Mouse (Mus musculus) kidney, embryonic 16.5 days (tissue): ENCODE measurements around the gene Cpd. TPM values are rescaled to one million over a fixed set of nuclear protein-coding genes. Genes with fewer than 3 reads are reported as not detected.

Experiments
- ATAC-seq: fragments of 200-750 bp; cut with Nextera tagmentation; 2 replicates; pipeline ENCODE4 v1.8.0; 2017; ENCODE audit warnings: moderate TSS enrichment; ENCODE audit not compliant: low FRiP score, low TSS enrichment
- H3K27ac ChIP-seq: fragments of 300-500 bp; sonication (generic); 2 replicates; pipeline ENCODE4 v1.5.1; 2014; ENCODE audit warnings: low read length
- H3K27me3 ChIP-seq: fragments of 300-500 bp; sonication (generic); 2 replicates; pipeline ENCODE4 v1.6.1; 2014; ENCODE audit warnings: low read length, control low read depth, mixed read lengths; ENCODE audit not compliant: insufficient read depth
- H3K36me3 ChIP-seq: fragments of 300-500 bp; sonication (generic); 2 replicates; pipeline ENCODE4 v1.6.1; 2014; ENCODE audit warnings: low read length, control low read depth, mixed read lengths; ENCODE audit not compliant: insufficient read depth
- H3K4me1 ChIP-seq: fragments of 300-500 bp; sonication (generic); 2 replicates; pipeline ENCODE4 v1.6.1; 2014; ENCODE audit warnings: low read length, control low read depth, mixed read lengths; ENCODE audit not compliant: insufficient read depth
- H3K4me2 ChIP-seq: fragments of 300-500 bp; sonication (generic); replicated peaks from 2 replicates; pipeline ENCODE4 v1.6.1; 2014; ENCODE audit warnings: low read depth, low read length
- H3K4me3 ChIP-seq: fragments of 300-500 bp; sonication (generic); 2 replicates; pipeline ENCODE4 v1.5.1; 2014; ENCODE audit warnings: mild to moderate bottlenecking, low read length
- H3K9ac ChIP-seq: fragments of 300-500 bp; sonication (generic); replicated peaks from 2 replicates; pipeline ENCODE4 v1.6.1; 2014; ENCODE audit warnings: low read length
- H3K9me3 ChIP-seq: fragments of 300-500 bp; sonication (generic); 2 replicates; pipeline ENCODE4 v1.6.1; 2016; ENCODE audit warnings: low read length, control low read depth
- WGBS: fragments of 180-500 bp; shearing (Covaris S2); extraction: QIAGEN DNeasy Blood & Tissue Kit; methylation state at CpG from one replicate; pipeline ENCODE4 v1.1.7; 2014; 5-methylcytosine and 5-hydroxymethylcytosine counted together
- polyA plus RNA-seq: library from polyadenylated mRNA; unstranded; fragments of >200 nt; fragmentation: Nextera tagmentation; extraction: Ambion mirVana; gene quantifications from 2 replicates; pipeline ENCODE4 v1.2.1, GENCODE M21; 2015

Cpd gene
- polyA plus RNA-seq, 1 experiment from 2014 or later = 13.9 TPM

DNA sequence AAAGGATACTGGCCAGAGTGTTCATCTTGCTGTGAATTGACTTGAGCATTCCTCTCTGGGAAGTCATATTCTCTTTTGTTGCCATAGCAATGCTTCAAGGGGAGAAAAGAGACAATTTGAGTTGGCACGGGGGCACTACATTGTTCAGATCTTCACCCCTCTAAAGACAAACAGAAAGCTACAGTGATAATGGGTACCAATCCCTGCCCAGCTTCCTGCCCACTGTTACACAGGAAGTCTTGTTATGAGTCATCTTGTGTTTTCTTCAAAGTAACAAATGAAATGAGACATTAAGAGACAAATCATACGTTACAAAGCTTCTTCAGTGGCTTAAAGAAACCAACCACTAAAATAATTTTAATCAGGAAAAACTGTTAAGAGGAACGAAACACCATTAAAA, 112.3 kb downstream of the Cpd start:
- Histone ChIP-seq H3K36me3 (peaks cover 31% of the 10 kb centered on the region), H3K9ac (no peak overlapping the region), H3K4me2 (no peak overlapping the region), H3K4me3 (no peak overlapping the region), H3K4me1 (no peaks in the 10 kb centered on the region), H3K27ac (no peak overlapping the region), H3K9me3 (no peaks in the 10 kb centered on the region), H3K27me3 (no peaks in the 10 kb centered on the region)
- no peak for ATAC-seq
- 68% methylated on average over 3 of the region's 3 CpGs for WGBS

DNA sequence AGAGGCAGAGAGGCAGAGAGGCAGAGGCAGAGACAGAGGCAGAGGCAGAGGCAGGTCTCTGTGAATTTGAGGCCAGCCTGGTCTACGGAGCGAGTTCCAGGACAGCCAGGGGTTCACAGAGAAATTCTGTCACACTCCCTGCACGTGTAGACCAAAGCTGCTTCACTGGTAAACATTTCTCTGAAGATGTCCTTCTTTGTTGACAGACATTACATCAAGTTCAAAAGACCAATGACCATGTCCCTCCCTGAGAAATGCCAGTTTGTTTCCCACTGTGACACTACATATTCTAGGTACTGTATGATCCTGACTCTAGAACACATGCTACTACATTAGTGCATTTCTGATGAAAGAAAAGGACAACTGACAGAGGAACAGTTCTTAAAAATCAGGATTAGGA, 116.2 kb downstream of the Cpd start:
- H3K27ac ChIP-seq = no peak overlapping the region
- no peaks in the 10 kb centered on the region for H3K9me3 ChIP-seq
- no peaks in the 10 kb centered on the region for H3K4me1 ChIP-seq
- peaks cover 45% of the 10 kb centered on the region for H3K36me3 ChIP-seq
- no peak for ATAC-seq
- H3K4me2 ChIP-seq = no peak overlapping the region
- WGBS = 83% methylated on average over 3 of the region's 3 CpGs
- no peak overlapping the region for H3K4me3 ChIP-seq
- H3K27me3 ChIP-seq = no peaks in the 10 kb centered on the region
- H3K9ac ChIP-seq = no peak overlapping the region

Other genes starting within 250 kb of the Cpd start
- gene Abr, start 224.7 kb downstream of the Cpd start, polyA plus RNA-seq = 40.4 and 41.0 TPM in 2 replicates
- gene Bhlha9, start 174.5 kb downstream of the Cpd start, polyA plus RNA-seq = 0.17 and 0.24 TPM in 2 replicates
- 2.0 and 2.2 TPM in 2 replicates for gene Trarg1, start 167.2 kb downstream of the Cpd start, polyA plus RNA-seq
- 34.0 and 34.8 TPM in 2 replicates for gene Gosr1, start 83.4 kb downstream of the Cpd start, polyA plus RNA-seq
- gene Tmigd1, start 55.1 kb upstream of the Cpd start, polyA plus RNA-seq = 3.2 and 4.1 TPM in 2 replicates
- 190 and 196 TPM in 2 replicates for gene Blmh, start 77.8 kb upstream of the Cpd start, polyA plus RNA-seq
- gene Slc6a4, start 151.6 kb upstream of the Cpd start, polyA plus RNA-seq = 2.8 and 3.6 TPM in 2 replicates
- 63.9 and 75.1 TPM in 2 replicates for gene Nsrp1, start 231.4 kb upstream of the Cpd start, polyA plus RNA-seq